Mouse (Mus musculus) testis, adult 2 months (tissue): ENCODE data around the gene Rasa3.

Experiments
- CTCF ChIP-seq: fragments of 200-500 bp; IDR thresholded peaks from 2 replicates; pipeline ENCODE4 v1.5.1; 2012; ENCODE audit warnings: low read depth, mild to moderate bottlenecking, inconsistent platforms, low read length, moderate library complexity; ENCODE audit not compliant: control insufficient read depth, insufficient read depth, insufficient replicate concordance
- POLR2A ChIP-seq: fragments of 200-500 bp; IDR thresholded peaks from 2 replicates; pipeline ENCODE4 v1.6.1; 2012; ENCODE audit warnings: low read depth, mild to moderate bottlenecking, inconsistent platforms, low read length, moderate library complexity; ENCODE audit not compliant: control insufficient read depth

- TF ChIP-seq CTCF (no peak), POLR2A (no peak)
These were observed 67.4 kb downstream of the Rasa3 start for GRCm38 (mm10) chr8:13609971-13610370.
